Mouse (Mus musculus): ENCODE data around the gene Olfr1305. TPM values are rescaled to one million over a fixed set of nuclear protein-coding genes. Genes with fewer than 3 reads are reported as not detected.

The Olfr1305 gene
- total RNA-seq (2021) (not detected), polyA plus RNA-seq (2012; rRNA removed) (not detected in 2 replicates)
- long read RNA-seq, result 0 reads

DNA sequence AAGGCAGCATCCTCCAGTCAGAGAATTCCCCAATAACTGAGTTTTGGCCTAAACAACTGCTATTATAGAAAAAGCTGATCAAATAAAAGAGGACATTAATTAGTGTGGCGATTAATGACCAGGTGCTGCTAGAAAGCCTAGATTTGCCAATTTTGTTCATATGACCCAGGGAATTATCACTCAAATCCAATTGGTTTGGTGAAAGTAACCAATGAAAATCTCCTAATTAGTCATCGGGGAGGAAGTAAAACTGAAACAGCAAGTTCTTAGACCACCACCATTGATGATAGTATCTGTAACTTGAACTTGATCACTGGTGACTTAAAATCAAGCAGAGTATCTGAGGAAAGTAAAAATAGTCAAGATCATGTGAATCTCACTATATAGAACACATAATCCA is at the start of gene Olfr1305:
Olfr1305 (minus strand) TSS at position 101 of the 400 bp plus-strand sequence.
- DNase-seq, result no peak

- DNase-seq, result no peak
Observed at GRCm38 (mm10) chr2:111916171-111916570, 39.2 kb upstream of the Olfr1305 start, which contains the start of gene Olfr1306. Olfr1306 (minus strand) TSS chr2:111916271.

DNA sequence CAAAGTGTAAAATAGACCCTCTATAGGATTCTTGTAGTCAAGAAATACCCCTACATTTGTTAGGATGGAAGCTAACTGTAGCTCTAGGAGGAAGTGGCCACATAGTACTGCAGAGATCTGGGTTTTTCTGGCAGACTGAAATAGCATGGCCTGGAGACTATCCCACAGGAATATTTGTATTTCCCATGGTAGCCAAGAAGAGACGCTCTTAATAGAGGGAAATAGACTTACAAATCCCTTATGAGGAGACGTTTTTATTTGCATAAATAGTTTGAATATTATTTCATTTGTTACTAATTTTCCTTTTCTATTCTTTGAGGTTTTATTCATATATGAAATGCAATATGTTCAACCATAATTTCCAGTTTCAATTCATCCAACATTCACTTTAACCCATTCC is 56.7 kb downstream of the Olfr1305 start, which contains the start of gene Olfr1303:
Olfr1303 (minus strand) TSS at position 101 of the 400 bp plus-strand sequence.
- DNase-seq, result no peak

Other genes with a start within 250 kb of the Olfr1305 start
- not detected for gene Olfr1298, start 227.9 kb downstream of the Olfr1305 start, total RNA-seq (2021)
- not detected in 2 replicates for gene Olfr1298, start 227.9 kb downstream of the Olfr1305 start, polyA plus RNA-seq (2012; rRNA removed)
- not detected for gene Olfr1299, start 215.7 kb downstream of the Olfr1305 start, total RNA-seq (2021)
- not detected in 2 replicates for gene Olfr1299, start 215.7 kb downstream of the Olfr1305 start, polyA plus RNA-seq (2012; rRNA removed)
- gene Olfr1301, start 126.1 kb downstream of the Olfr1305 start, total RNA-seq (2021), result not detected
- not detected in 2 replicates for gene Olfr1301, start 126.1 kb downstream of the Olfr1305 start, polyA plus RNA-seq (2012; rRNA removed)
- gene Olfr1302, start 99.7 kb downstream of the Olfr1305 start, total RNA-seq (2021), result not detected
- gene Olfr1302, start 99.7 kb downstream of the Olfr1305 start, polyA plus RNA-seq (2012; rRNA removed), result not detected in 2 replicates
- not detected for gene Olfr1303, start 56.8 kb downstream of the Olfr1305 start, total RNA-seq (2021)
- not detected in 2 replicates for gene Olfr1303, start 56.8 kb downstream of the Olfr1305 start, polyA plus RNA-seq (2012; rRNA removed)
- not detected for gene Olfr1306, start 39.1 kb upstream of the Olfr1305 start, total RNA-seq (2021)
- not detected in 2 replicates for gene Olfr1306, start 39.1 kb upstream of the Olfr1305 start, polyA plus RNA-seq (2012; rRNA removed)
- under 1 TPM in 1 of 2 experiments, not detected in 1; under 0.01 TPM for gene Olfr1307, start 72.3 kb upstream of the Olfr1305 start, total RNA-seq (2021)
- gene Olfr1307, start 72.3 kb upstream of the Olfr1305 start, polyA plus RNA-seq (2012; rRNA removed), result not detected in 2 replicates
- gene Olfr1308, start 87.8 kb upstream of the Olfr1305 start, total RNA-seq (2021), result not detected
- gene Olfr1308, start 87.8 kb upstream of the Olfr1305 start, polyA plus RNA-seq (2012; rRNA removed), result not detected in 2 replicates
- gene Olfr1309, start 113.1 kb upstream of the Olfr1305 start, total RNA-seq (2021), result not detected
- gene Olfr1309, start 113.1 kb upstream of the Olfr1305 start, polyA plus RNA-seq (2012; rRNA removed), result not detected in 2 replicates
- not detected for gene Olfr1310, start 135.6 kb upstream of the Olfr1305 start, total RNA-seq (2021)
- not detected in 2 replicates for gene Olfr1310, start 135.6 kb upstream of the Olfr1305 start, polyA plus RNA-seq (2012; rRNA removed)
- gene Olfr1311, start 147.3 kb upstream of the Olfr1305 start, total RNA-seq (2021), result not detected
- gene Olfr1311, start 147.3 kb upstream of the Olfr1305 start, polyA plus RNA-seq (2012; rRNA removed), result not detected in 2 replicates
- not detected for gene Olfr1312, start 173.1 kb upstream of the Olfr1305 start, total RNA-seq (2021)
- not detected in 2 replicates for gene Olfr1312, start 173.1 kb upstream of the Olfr1305 start, polyA plus RNA-seq (2012; rRNA removed)
- not detected for gene Olfr1313, start 200.7 kb upstream of the Olfr1305 start, total RNA-seq (2021)
- not detected in 2 replicates for gene Olfr1313, start 200.7 kb upstream of the Olfr1305 start, polyA plus RNA-seq (2012; rRNA removed)
- gene Olfr1314, start 219.6 kb upstream of the Olfr1305 start, total RNA-seq (2021), result not detected
- gene Olfr1314, start 219.6 kb upstream of the Olfr1305 start, polyA plus RNA-seq (2012; rRNA removed), result not detected in 2 replicates
- not detected for gene Olfr1315-ps1, start 238.3 kb upstream of the Olfr1305 start, total RNA-seq (2021)
- gene Olfr1315-ps1, start 238.3 kb upstream of the Olfr1305 start, polyA plus RNA-seq (2012; rRNA removed), result not detected in 2 replicates

Measured in adrenal gland, adult 2 months (tissue).